Mouse (Mus musculus): Measurements from ENCODE around the gene Fgfr2. TPM values are rescaled to one million over a fixed set of nuclear protein-coding genes. Genes with fewer than 3 reads are reported as not detected.

Fgfr2 gene
- total RNA-seq, 1 experiment = 37.5 TPM

- no peak overlapping the region for H3K27ac ChIP-seq (ENCODE audit: insufficient read depth, low read depth, low read length, poor library complexity, severe bottlenecking)
- peak overlapping the region; percentile 14 to 35; a peak in 2 of 4 replicates for H3K4me3 ChIP-seq (ENCODE audit: insufficient read depth in 1 of 2, low read depth in 1 of 2, low read length in 2 of 2, poor library complexity in 1 of 2, severe bottlenecking in 1 of 2)
- no peaks in the 10 kb centered on the region for H3K36me3 ChIP-seq (ENCODE audit: control insufficient read depth, insufficient read depth, low read length, poor library complexity, severe bottlenecking)
- H3K9me3 ChIP-seq (ENCODE audit: control insufficient read depth, insufficient read depth, low read depth, low read length) = no peaks in the 10 kb centered on the region
- TF ChIP-seq CHD2 (IDR thresholded peaks at IDR 0.05; ENCODE audit: low read depth, low read length) (no peak), MAFK (IDR thresholded peaks at IDR 0.05; ENCODE audit: insufficient read depth, low read depth, low read length) (no peak), HCFC1 (IDR thresholded peaks at IDR 0.05; ENCODE audit: borderline replicate concordance, insufficient read depth, low read length) (no peak), ZC3H11A (IDR thresholded peaks at IDR 0.05; ENCODE audit: borderline replicate concordance, low read depth, low read length) (no peak), ZNF384 (IDR thresholded peaks at IDR 0.05; ENCODE audit: low read depth, low read length) (no peak)
- peaks cover 0 to 4% of the 10 kb centered on the region in 2 experiments; a peak in 1 of 4 replicates for H3K4me1 ChIP-seq (ENCODE audit: control insufficient read depth in 2 of 2, insufficient read depth in 2 of 2, low read length in 2 of 2, poor library complexity in 1 of 2)
- H3K9ac ChIP-seq (ENCODE audit: insufficient read depth, low read depth, low read length, poor library complexity, severe bottlenecking) = 0 out of 2 replicates have a peak overlapping the region, but pooled peaks have one; percentile 12
- DNase-seq (ENCODE audit: low read depth, low spot score) = no peak
- in situ Hi-C loops (cut with MboI; ENCODE audit: low sequenced_read_pairs in 2 of 2, unreplicated experiment in 2 of 2) = loop anchor here (10.0 kb wide), 1 partner anchor 1039 kb away; the partner anchor contains the start of gene Nkx1-2 (in 2 of the 2)
These were observed 1567.7 kb downstream of the Fgfr2 start for GRCm38 (mm10) chr7:131555301-131556081.

GRCm38 (mm10) chr7:131554341-131555180 lies 1568.6 kb downstream of the Fgfr2 start:
- in situ Hi-C loops (cut with MboI; ENCODE audit: low sequenced_read_pairs in 2 of 2, unreplicated experiment in 2 of 2) = loop anchor here (10.0 kb wide), 1 partner anchor 1040 kb away; the partner anchor contains the start of gene Nkx1-2 (in 2 of the 2)
- H3K27ac ChIP-seq (ENCODE audit: insufficient read depth, low read depth, low read length, poor library complexity, severe bottlenecking) = no peak overlapping the region
- DNase-seq (ENCODE audit: low read depth, low spot score) = no peak

GRCm38 (mm10) chr7:131553771-131554175 lies 1569.4 kb downstream of the Fgfr2 start:
- TF ChIP-seq CHD2 (IDR thresholded peaks at IDR 0.05; ENCODE audit: low read depth, low read length) = no peak
- TF ChIP-seq ZNF384 (IDR thresholded peaks at IDR 0.05; ENCODE audit: low read depth, low read length) = no peak
- TF ChIP-seq MAFK (IDR thresholded peaks at IDR 0.05; ENCODE audit: insufficient read depth, low read depth, low read length) = no peak
- TF ChIP-seq HCFC1 (IDR thresholded peaks at IDR 0.05; ENCODE audit: borderline replicate concordance, insufficient read depth, low read length) = no peak
- TF ChIP-seq ZC3H11A (IDR thresholded peaks at IDR 0.05; ENCODE audit: borderline replicate concordance, low read depth, low read length) = no peak
- H3K9me3 ChIP-seq (ENCODE audit: control insufficient read depth, insufficient read depth, low read depth, low read length) = no peaks in the 10 kb centered on the region
- H3K4me1 ChIP-seq (ENCODE audit: control insufficient read depth in 2 of 2, insufficient read depth in 2 of 2, low read length in 2 of 2, poor library complexity in 1 of 2) = peaks cover 0 to 4% of the 10 kb centered on the region in 2 experiments; a peak in 1 of 4 replicates
- in situ Hi-C loops (cut with MboI; ENCODE audit: low sequenced_read_pairs in 2 of 2, unreplicated experiment in 2 of 2) = loop anchor here (10.0 kb wide), 1 partner anchor 1041 kb away; the partner anchor contains the start of gene Nkx1-2 (in 2 of the 2)
- no peaks in the 10 kb centered on the region for H3K36me3 ChIP-seq (ENCODE audit: control insufficient read depth, insufficient read depth, low read length, poor library complexity, severe bottlenecking)
- no peak overlapping the region for H3K27ac ChIP-seq (ENCODE audit: insufficient read depth, low read depth, low read length, poor library complexity, severe bottlenecking)
- no peak for DNase-seq (ENCODE audit: low read depth, low spot score)
- no peak overlapping the region for H3K9ac ChIP-seq (ENCODE audit: insufficient read depth, low read depth, low read length, poor library complexity, severe bottlenecking)
- peak overlapping the region; percentile 50 to 59 for H3K4me3 ChIP-seq (ENCODE audit: insufficient read depth in 1 of 2, low read depth in 1 of 2, low read length in 2 of 2, poor library complexity in 1 of 2, severe bottlenecking in 1 of 2)

More at GRCm38 (mm10) chr7:131554341-131555180, 1568.6 kb downstream of the Fgfr2 start:
- no peak for TF ChIP-seq ZC3H11A (IDR thresholded peaks at IDR 0.05; ENCODE audit: borderline replicate concordance, low read depth, low read length)
- Histone ChIP-seq H3K4me1 (ENCODE audit: control insufficient read depth in 2 of 2, insufficient read depth in 2 of 2, low read length in 2 of 2, poor library complexity in 1 of 2) (peaks cover 0 to 4% of the 10 kb centered on the region in 2 experiments; a peak in 1 of 4 replicates), H3K9ac (ENCODE audit: insufficient read depth, low read depth, low read length, poor library complexity, severe bottlenecking) (no peak overlapping the region), H3K36me3 (ENCODE audit: control insufficient read depth, insufficient read depth, low read length, poor library complexity, severe bottlenecking) (no peaks in the 10 kb centered on the region), H3K4me3 (ENCODE audit: insufficient read depth in 1 of 2, low read depth in 1 of 2, low read length in 2 of 2, poor library complexity in 1 of 2, severe bottlenecking in 1 of 2) (peak overlapping the region; percentile 50 to 59), H3K9me3 (ENCODE audit: control insufficient read depth, insufficient read depth, low read depth, low read length) (no peaks in the 10 kb centered on the region)

GRCm38 (mm10) chr7:131552781-131553180 lies 1570.4 kb downstream of the Fgfr2 start:
- Histone ChIP-seq H3K9me3 (ENCODE audit: control insufficient read depth, insufficient read depth, low read depth, low read length) (no peaks in the 10 kb centered on the region), H3K27ac (ENCODE audit: insufficient read depth, low read depth, low read length, poor library complexity, severe bottlenecking) (no peak overlapping the region), H3K4me3 (ENCODE audit: insufficient read depth in 1 of 2, low read depth in 1 of 2, low read length in 2 of 2, poor library complexity in 1 of 2, severe bottlenecking in 1 of 2) (no peak overlapping the region), H3K9ac (ENCODE audit: insufficient read depth, low read depth, low read length, poor library complexity, severe bottlenecking) (no peak overlapping the region), H3K36me3 (ENCODE audit: control insufficient read depth, insufficient read depth, low read length, poor library complexity, severe bottlenecking) (no peaks in the 10 kb centered on the region), H3K4me1 (ENCODE audit: control insufficient read depth in 2 of 2, insufficient read depth in 2 of 2, low read length in 2 of 2, poor library complexity in 1 of 2) (peaks cover 0 to 4% of the 10 kb centered on the region in 2 experiments; a peak in 1 of 4 replicates)
- TF ChIP-seq CHD2 (IDR thresholded peaks at IDR 0.05; ENCODE audit: low read depth, low read length) = no peak
- TF ChIP-seq HCFC1 (IDR thresholded peaks at IDR 0.05; ENCODE audit: borderline replicate concordance, insufficient read depth, low read length) = no peak
- no peak for TF ChIP-seq MAFK (IDR thresholded peaks at IDR 0.05; ENCODE audit: insufficient read depth, low read depth, low read length)
- no peak for TF ChIP-seq ZC3H11A (IDR thresholded peaks at IDR 0.05; ENCODE audit: borderline replicate concordance, low read depth, low read length)
- TF ChIP-seq ZNF384 (IDR thresholded peaks at IDR 0.05; ENCODE audit: low read depth, low read length) = no peak
- no peak for DNase-seq (ENCODE audit: low read depth, low spot score)
- in situ Hi-C loops (cut with MboI; ENCODE audit: low sequenced_read_pairs in 2 of 2, unreplicated experiment in 2 of 2) = loop anchor here (10.0 kb wide), 1 partner anchor 1042 kb away; the partner anchor contains the start of gene Nkx1-2 (in 2 of the 2)
